Mouse (Mus musculus) thymus, adult 2 months (tissue): ENCODE results near the gene Tpm1. TPM values are rescaled to one million over a fixed set of nuclear protein-coding genes. Genes with fewer than 3 reads are reported as not detected.
A peak's percentile ranks its signal among the peaks of the same experiment; 100 is the strongest.

Experiments
- DNase-seq: peaks from one replicate; pipeline ENCODE4 v3.0.0; 2021
- H3K27ac ChIP-seq: fragments of 200-500 bp; 2 replicates; pipeline ENCODE4 v1.5.1; 2012; ENCODE audit warnings: low read length, control low read depth; ENCODE audit not compliant: control insufficient read depth, insufficient read depth
- H3K27me3 ChIP-seq: fragments of 200-500 bp; 2 replicates; pipeline ENCODE4 v1.6.1; 2012; ENCODE audit warnings: mild to moderate bottlenecking, low read length, moderate library complexity, mixed read lengths; ENCODE audit not compliant: control insufficient read depth, insufficient read depth
- H3K36me3 ChIP-seq: fragments of 200-500 bp; 2 replicates; pipeline ENCODE4 v1.6.1; 2012; ENCODE audit warnings: mild to moderate bottlenecking, low read length, moderate library complexity; ENCODE audit not compliant: control insufficient read depth, insufficient read depth
- H3K4me1 ChIP-seq: fragments of 200-500 bp; replicated peaks from 2 replicates; pipeline ENCODE4 v1.6.1; 2012; ENCODE audit warnings: low read length; ENCODE audit not compliant: control insufficient read depth, insufficient read depth
- H3K4me3 ChIP-seq: fragments of 200-500 bp; 2 replicates; pipeline ENCODE4 v1.5.1; 2012; ENCODE audit warnings: mild to moderate bottlenecking, low read length, control low read depth, moderate library complexity; ENCODE audit not compliant: control insufficient read depth, insufficient read depth
- CTCF ChIP-seq: fragments of 200-500 bp; IDR thresholded peaks from 2 replicates; pipeline ENCODE4 v1.5.1; 2012; ENCODE audit warnings: mild to moderate bottlenecking, control low read depth, low read length, moderate library complexity, borderline replicate concordance; ENCODE audit not compliant: control insufficient read depth, poor library complexity, insufficient read depth; ENCODE audit errors: extremely low read depth
- POLR2A ChIP-seq: fragments of 200-500 bp; IDR thresholded peaks from 2 replicates; pipeline ENCODE4 v1.6.1; 2012; ENCODE audit warnings: mild to moderate bottlenecking, low read length, control low read depth, moderate library complexity; ENCODE audit not compliant: control insufficient read depth, poor library complexity, insufficient read depth; ENCODE audit errors: extremely low read depth
- WGBS: fragments of 180-500 bp; shearing (Covaris S2); methylation state at CpG from one replicate; pipeline ENCODE4 v1.1.7; 2018; 5-methylcytosine and 5-hydroxymethylcytosine counted together
- polyA plus RNA-seq: library from polyadenylated mRNA; depleted of rRNA; stranded (reverse); fragments of >200 nt; gene quantifications from 2 replicates; pipeline ENCODE4 v1.2.3, GENCODE M21; 2012

Gene Tpm1
- polyA plus RNA-seq, 1 experiment, result 237 TPM

- H3K27ac ChIP-seq, result no peak overlapping the region
- no peak for TF ChIP-seq POLR2A
- TF ChIP-seq CTCF, result no peak
- no peaks in the 10 kb centered on the region for H3K4me1 ChIP-seq
- no peak for DNase-seq
- no peaks in the 10 kb centered on the region for H3K36me3 ChIP-seq
- H3K27me3 ChIP-seq, result no peaks in the 10 kb centered on the region
- no peak overlapping the region for H3K4me3 ChIP-seq
- 95% methylated on average over 6 of the region's 6 CpGs for WGBS
Observed at GRCm38 (mm10) chr9:67066616-67067015, 17.4 kb upstream of the Tpm1 start.

GRCm38 (mm10) chr9:67059714-67060113 is 10.5 kb upstream of the Tpm1 start:
- WGBS, result 87% methylated on average over 12 of the region's 12 CpGs
- Histone ChIP-seq H3K4me1 (no peaks in the 10 kb centered on the region), H3K4me3 (no peak overlapping the region), H3K27me3 (no peaks in the 10 kb centered on the region), H3K27ac (no peak overlapping the region), H3K36me3 (no peaks in the 10 kb centered on the region)
- no peak for TF ChIP-seq POLR2A
- TF ChIP-seq CTCF, result no peak
- DNase-seq, result no peak

GRCm38 (mm10) chr9:67058366-67058765 is 9.2 kb upstream of the Tpm1 start:
- Histone ChIP-seq H3K27ac (no peak overlapping the region), H3K4me1 (no peaks in the 10 kb centered on the region)

GRCm38 (mm10) chr9:67050736-67051337 is 1.6 kb upstream of the Tpm1 start:
- 91% methylated on average over 6 of the region's 6 CpGs for WGBS
- Histone ChIP-seq H3K4me3 (no peak overlapping the region), H3K36me3 (no peaks in the 10 kb centered on the region), H3K27ac (no peak overlapping the region), H3K4me1 (peaks cover 11% of the 10 kb centered on the region), H3K27me3 (peaks cover 22% of the 10 kb centered on the region)
- TF ChIP-seq CTCF (no peak), POLR2A (no peak)
- no peak for DNase-seq

More at GRCm38 (mm10) chr9:67058366-67058765, 9.2 kb upstream of the Tpm1 start:
- DNase-seq, result no peak
- no peak for TF ChIP-seq POLR2A
- TF ChIP-seq CTCF, result no peak
- Histone ChIP-seq H3K36me3 (no peaks in the 10 kb centered on the region), H3K27me3 (no peaks in the 10 kb centered on the region), H3K4me3 (no peak overlapping the region)
- 88% methylated on average over 6 of the region's 6 CpGs for WGBS

GRCm38 (mm10) chr9:67049836-67050235 is 630 bp upstream of the Tpm1 start:
- Histone ChIP-seq H3K4me3 (no peak overlapping the region), H3K27ac (no peak overlapping the region), H3K4me1 (peaks cover 11% of the 10 kb centered on the region), H3K36me3 (no peaks in the 10 kb centered on the region), H3K27me3 (peaks cover 22% of the 10 kb centered on the region)
- no peak for DNase-seq
- TF ChIP-seq CTCF (no peak), POLR2A (no peak)
- 48% methylated on average over 7 of the region's 7 CpGs for WGBS

GRCm38 (mm10) chr9:67048483-67049085 is 622 bp downstream of the Tpm1 start:
- DNase-seq, result no peak
- 2% methylated on average over 26 of the region's 26 CpGs for WGBS
- no peak for TF ChIP-seq POLR2A
- no peak for TF ChIP-seq CTCF
- Histone ChIP-seq H3K4me3 (peak overlapping the region; percentile 38), H3K27ac (no peak overlapping the region), H3K27me3 (peaks cover 22% of the 10 kb centered on the region), H3K4me1 (peaks cover 11% of the 10 kb centered on the region), H3K36me3 (no peaks in the 10 kb centered on the region)
